Mouse (Mus musculus) lung, postnatal 0 days (tissue): Measurements from ENCODE around the gene Gm20388. TPM values are rescaled to one million over a fixed set of nuclear protein-coding genes. Genes with fewer than 3 reads are reported as not detected.

Source experiments
- ATAC-seq: fragments of 200-750 bp; cut with Nextera tagmentation; 2 replicates; pipeline ENCODE4 v1.8.0; 2017; ENCODE audit warnings: moderate library complexity
- DNase-seq: peaks from one replicate; pipeline ENCODE4 v3.0.0-alpha.2; 2016; ENCODE audit warnings: low spot score
- H3K27ac ChIP-seq: fragments of 300-500 bp; sonication (generic); 2 replicates; pipeline ENCODE4 v1.5.1; 2014; ENCODE audit warnings: antibody characterized with exemption, mild to moderate bottlenecking, low read length, mixed read lengths
- H3K27me3 ChIP-seq: fragments of 300-500 bp; sonication (generic); replicated peaks from 2 replicates; pipeline ENCODE4 v1.6.1; 2014; ENCODE audit warnings: low read length, mixed read lengths; ENCODE audit not compliant: insufficient read depth
- H3K36me3 ChIP-seq: fragments of 300-500 bp; sonication (generic); 2 replicates; pipeline ENCODE4 v1.6.1; 2014; ENCODE audit warnings: low read length, mixed read lengths; ENCODE audit not compliant: insufficient read depth
- H3K4me1 ChIP-seq: fragments of 300-500 bp; sonication (generic); 2 replicates; pipeline ENCODE4 v1.6.1; 2014; ENCODE audit warnings: antibody characterized with exemption, low read depth, low read length, mixed read lengths; ENCODE audit not compliant: insufficient read depth
- H3K4me2 ChIP-seq: fragments of 300-500 bp; sonication (generic); replicated peaks from 2 replicates; pipeline ENCODE4 v1.6.1; 2014; ENCODE audit warnings: low read depth, mild to moderate bottlenecking, low read length, moderate library complexity, mixed read lengths
- H3K4me3 ChIP-seq: fragments of 300-500 bp; sonication (generic); 2 replicates; pipeline ENCODE4 v1.5.1; 2014; ENCODE audit warnings: low read depth, low read length
- H3K9ac ChIP-seq: fragments of 300-500 bp; sonication (generic); replicated peaks from 2 replicates; pipeline ENCODE4 v1.6.1; 2014; ENCODE audit warnings: low read depth, mild to moderate bottlenecking
- H3K9me3 ChIP-seq: fragments of 300-500 bp; sonication (generic); 2 replicates; pipeline ENCODE4 v1.6.1; 2016; ENCODE audit warnings: low read length, mixed read lengths
- CTCF ChIP-seq: IDR thresholded peaks from 2 replicates; pipeline ENCODE4 v1.5.1; 2016; ENCODE audit warnings: antibody characterized with exemption, mild to moderate bottlenecking
- EP300 ChIP-seq: IDR thresholded peaks from 2 replicates; pipeline ENCODE4 v1.6.1; 2016; ENCODE audit warnings: antibody characterized with exemption, mild to moderate bottlenecking, control low read depth
- WGBS: fragments of 180-500 bp; shearing (Covaris S2); extraction: QIAGEN DNeasy Blood & Tissue Kit; methylation state at CpG from one replicate; pipeline ENCODE4 v1.1.7; 2014; 5-methylcytosine and 5-hydroxymethylcytosine counted together
- polyA plus RNA-seq: library from polyadenylated mRNA; unstranded; fragments of >200 nt; fragmentation: Nextera tagmentation; extraction: Ambion mirVana; gene quantifications from 2 replicates; pipeline ENCODE4 v1.2.1, GENCODE M21; 2015

The Gm20388 gene
- polyA plus RNA-seq, 1 experiment from 2014 or later: not detected

DNA sequence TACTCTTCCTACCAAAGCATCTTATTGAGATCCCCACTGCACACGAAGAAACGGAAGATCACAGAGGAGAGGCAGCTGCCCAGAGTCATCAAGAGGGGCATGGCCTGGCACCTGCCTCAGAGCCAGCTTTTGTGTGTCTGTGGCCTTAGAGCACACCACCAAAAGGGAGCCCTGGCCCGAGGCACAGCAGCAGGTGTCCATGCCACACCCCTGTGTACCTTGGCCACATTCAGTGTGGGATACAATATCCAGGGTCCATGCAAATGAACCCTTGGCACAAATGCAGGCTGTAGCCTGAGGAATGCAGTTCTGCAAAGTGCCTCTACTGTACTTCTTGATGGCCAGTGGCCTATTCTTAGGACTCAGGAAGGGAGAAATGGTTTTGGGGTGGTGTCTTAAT, 3426.8 kb downstream of the Gm20388 start:
- Histone ChIP-seq H3K9me3 (no peaks in the 10 kb centered on the region), H3K4me3 (no peak overlapping the region), H3K4me1 (no peaks in the 10 kb centered on the region), H3K4me2 (no peak overlapping the region), H3K36me3 (no peaks in the 10 kb centered on the region), H3K27me3 (0 out of 2 replicates have a peak, but pooled peaks cover 16% of the 10 kb centered on the region), H3K27ac (no peak overlapping the region), H3K9ac (no peak overlapping the region)
- DNase-seq (no peak), ATAC-seq (no peak)
- TF ChIP-seq CTCF (no peak), EP300 (no peak)
- 77% methylated on average over 3 of the region's 3 CpGs for WGBS

DNA sequence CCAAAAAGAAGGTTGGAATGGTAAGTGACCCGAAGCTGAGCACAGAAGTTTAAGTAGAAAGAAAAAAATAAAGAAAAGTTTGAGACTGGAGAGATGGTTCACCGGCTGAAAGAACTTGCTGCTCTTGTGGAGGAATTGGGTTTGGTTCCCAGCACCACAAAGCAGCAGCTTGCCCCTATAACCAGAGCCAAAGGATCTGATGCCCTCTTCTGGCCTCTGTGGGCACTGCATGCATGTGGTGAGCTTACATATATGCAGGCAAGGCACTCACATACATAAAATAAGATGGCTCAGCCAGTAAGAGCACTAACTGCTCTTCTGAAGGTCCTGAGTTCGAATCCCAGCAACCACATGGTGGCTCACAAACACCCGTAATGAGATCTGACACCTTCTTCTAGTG, 3429.4 kb downstream of the Gm20388 start:
- Histone ChIP-seq H3K4me1 (no peaks in the 10 kb centered on the region), H3K36me3 (no peaks in the 10 kb centered on the region), H3K4me2 (no peak overlapping the region), H3K27ac (no peak overlapping the region), H3K4me3 (no peak overlapping the region), H3K9me3 (no peaks in the 10 kb centered on the region), H3K9ac (no peak overlapping the region), H3K27me3 (no peaks in the 10 kb centered on the region)
- WGBS: 96% methylated on average over 4 of the region's 4 CpGs
- DNase-seq (no peak), ATAC-seq (no peak)
- TF ChIP-seq EP300: no peak
- peak; percentile 33 for TF ChIP-seq CTCF

DNA sequence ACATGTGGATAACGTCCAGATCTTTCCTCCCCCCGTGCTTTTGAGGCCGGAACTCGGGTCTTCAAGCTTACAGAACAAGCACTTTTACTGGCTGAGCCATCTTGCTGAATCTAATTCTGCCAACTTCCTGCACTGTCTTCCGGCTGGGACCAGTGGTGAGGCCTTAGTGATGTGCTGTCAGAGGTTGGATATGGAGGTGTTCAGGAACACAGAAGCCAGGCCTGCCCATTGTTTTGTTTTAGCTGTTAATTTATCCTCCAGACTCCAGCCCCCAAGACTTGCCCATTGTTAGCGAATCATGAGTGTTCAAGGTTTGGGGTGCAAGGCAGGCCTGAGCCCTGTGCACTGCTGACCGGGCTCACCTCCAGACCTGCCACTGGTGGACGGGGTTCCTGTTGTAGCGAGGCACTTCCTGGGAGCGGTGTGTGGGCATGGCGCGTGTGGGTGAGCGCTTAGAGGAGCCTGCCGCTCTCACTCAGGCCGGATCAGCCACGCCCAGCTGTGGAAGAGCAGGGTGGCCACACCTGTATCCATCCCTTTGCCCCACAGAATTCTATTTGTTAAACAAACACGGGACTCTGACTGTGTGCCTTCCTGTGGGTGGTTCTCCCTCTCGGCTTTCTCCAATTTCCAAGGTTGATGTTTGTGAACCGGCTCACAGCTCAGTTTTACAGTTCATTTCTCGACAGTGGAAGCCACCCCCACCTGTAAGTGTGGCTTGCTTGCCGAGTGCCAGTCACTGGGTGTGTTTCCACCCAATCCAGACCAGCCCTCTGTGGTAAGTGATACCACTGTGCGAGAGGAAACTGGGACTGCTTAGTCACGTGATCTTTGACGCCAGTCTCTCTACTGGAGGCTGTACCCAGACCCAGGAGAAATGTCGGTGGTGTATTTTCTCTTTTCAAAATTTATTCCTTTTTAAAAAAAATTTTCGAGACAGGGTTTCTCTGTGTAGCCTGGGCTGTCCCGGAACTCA, 3430.7 kb downstream of the Gm20388 start:
- ATAC-seq: no peak

DNA sequence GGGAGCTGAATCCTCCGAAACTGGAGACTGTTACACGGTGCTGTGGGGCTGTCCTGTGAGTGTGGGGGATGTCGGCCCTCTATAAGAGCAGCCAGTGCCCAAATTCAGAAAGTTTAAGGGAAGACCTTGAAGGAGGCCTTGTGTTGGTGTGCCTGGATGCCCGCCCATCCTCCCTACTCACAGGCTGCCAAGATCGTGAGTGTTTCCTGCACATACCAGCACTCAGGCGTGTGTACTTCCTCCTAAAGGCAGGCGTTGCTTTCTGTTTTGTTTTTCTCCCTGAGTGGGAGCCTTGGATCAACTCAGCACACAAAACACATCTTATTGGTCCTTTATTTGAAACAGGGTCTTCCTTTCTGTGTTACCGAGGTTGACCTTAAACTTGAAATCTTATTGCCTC, 3431.6 kb downstream of the Gm20388 start:
- TF ChIP-seq CTCF (no peak), EP300 (no peak)
- DNase-seq: peak; percentile 32
- H3K36me3 ChIP-seq: no peaks in the 10 kb centered on the region
- no peak overlapping the region for H3K4me3 ChIP-seq
- H3K9ac ChIP-seq: no peak overlapping the region
- H3K27ac ChIP-seq: no peak overlapping the region
- WGBS: 50% methylated on average over 8 of the region's 8 CpGs
- no peaks in the 10 kb centered on the region for H3K27me3 ChIP-seq
- no peaks in the 10 kb centered on the region for H3K4me1 ChIP-seq
- H3K9me3 ChIP-seq: no peaks in the 10 kb centered on the region
- ATAC-seq: peak; percentile 48; the same call in 1 of the 2 replicates
- no peak overlapping the region for H3K4me2 ChIP-seq

More for the DNA sequence above, 3430.7 kb downstream of the Gm20388 start:
- TF ChIP-seq EP300: no peak
- no peak for TF ChIP-seq CTCF
- H3K27me3 ChIP-seq: no peaks in the 10 kb centered on the region
- no peaks in the 10 kb centered on the region for H3K36me3 ChIP-seq
- H3K27ac ChIP-seq: no peak overlapping the region
- H3K9me3 ChIP-seq: no peaks in the 10 kb centered on the region
- no peak for DNase-seq
- WGBS: 68% methylated on average over 27 of the region's 27 CpGs
- no peak overlapping the region for H3K9ac ChIP-seq
- no peak overlapping the region for H3K4me3 ChIP-seq
- H3K4me2 ChIP-seq: no peak overlapping the region
- no peaks in the 10 kb centered on the region for H3K4me1 ChIP-seq

DNA sequence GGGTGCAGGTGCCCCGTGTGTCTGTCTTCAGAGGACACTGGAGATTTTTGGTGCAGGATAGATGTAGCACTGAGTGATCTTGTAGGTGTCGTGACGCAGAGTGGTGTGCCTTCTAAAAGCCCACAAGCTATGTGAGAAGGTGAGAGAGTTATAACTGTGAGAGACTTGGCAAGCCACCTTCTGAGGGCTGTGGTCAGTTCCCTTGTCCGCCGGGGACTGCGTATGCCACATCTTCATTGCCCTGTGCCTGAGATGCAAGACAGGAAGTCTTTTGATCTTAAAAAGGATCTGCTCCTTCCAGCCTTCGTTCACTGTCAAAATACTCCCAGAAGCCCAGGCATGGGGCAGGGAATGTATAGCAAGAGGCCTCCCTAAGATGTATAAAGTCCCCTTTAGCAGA, 3432.3 kb downstream of the Gm20388 start:
- TF ChIP-seq EP300 (no peak), CTCF (no peak)
- H3K9ac ChIP-seq: no peak overlapping the region
- H3K27me3 ChIP-seq: no peaks in the 10 kb centered on the region
- no peaks in the 10 kb centered on the region for H3K4me1 ChIP-seq
- H3K36me3 ChIP-seq: no peaks in the 10 kb centered on the region
- no peak overlapping the region for H3K27ac ChIP-seq
- DNase-seq (no peak), ATAC-seq (no peak)
- 55% methylated on average over 7 of the region's 7 CpGs for WGBS
- H3K4me3 ChIP-seq: no peak overlapping the region
- H3K4me2 ChIP-seq: no peak overlapping the region
- H3K9me3 ChIP-seq: no peaks in the 10 kb centered on the region

DNA sequence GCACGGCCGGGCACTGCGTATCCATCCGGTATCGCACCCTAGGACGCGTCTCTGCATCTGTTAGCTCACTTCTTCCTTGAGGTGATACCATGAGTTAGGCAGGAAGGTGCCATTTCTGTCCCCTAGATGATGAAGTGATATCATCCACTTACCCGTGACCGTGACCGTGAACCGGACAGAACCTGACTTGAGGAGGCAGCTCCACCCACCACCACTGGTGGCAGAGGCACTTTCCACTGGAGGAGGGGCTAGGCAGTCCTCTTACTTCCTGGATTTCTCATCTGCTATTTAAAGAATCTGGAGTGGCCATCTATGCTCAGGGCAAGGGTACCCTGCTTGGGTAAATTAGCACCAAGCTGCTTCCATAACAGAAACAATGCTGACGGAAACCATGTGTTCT, 3432.8 kb downstream of the Gm20388 start:
- no peaks in the 10 kb centered on the region for H3K36me3 ChIP-seq
- 64% methylated on average over 12 of the region's 12 CpGs for WGBS
- TF ChIP-seq CTCF (no peak), EP300 (no peak)

More for the DNA sequence above, 3432.8 kb downstream of the Gm20388 start:
- no peak overlapping the region for H3K4me2 ChIP-seq
- DNase-seq: peak; percentile 24
- ATAC-seq: peak; percentile 35; the same call in 1 of the 2 replicates
- H3K9me3 ChIP-seq: no peaks in the 10 kb centered on the region
- H3K27me3 ChIP-seq: no peaks in the 10 kb centered on the region
- H3K4me3 ChIP-seq: no peak overlapping the region
- no peak overlapping the region for H3K9ac ChIP-seq
- no peak overlapping the region for H3K27ac ChIP-seq
- H3K4me1 ChIP-seq: no peaks in the 10 kb centered on the region
